Mouse (Mus musculus) midbrain, embryonic 14.5 days (tissue): ENCODE measurements at regions not wholly inside any gene's neighbourhood (a gene's known extent, or its start where the extent isn't known, plus 50 kb on each side); places are given as distances from the start of the nearest gene placed in this dataset.
A peak's percentile ranks its signal among the peaks of the same experiment; 100 is the strongest.

Source experiments
- ATAC-seq: fragments of 200-750 bp; cut with Nextera tagmentation; 2 replicates; pipeline ENCODE4 v1.8.0; 2017; ENCODE audit warnings: moderate number of reproducible peaks, moderate library complexity; ENCODE audit not compliant: low FRiP score, low TSS enrichment
- DNase-seq: peaks from one replicate; pipeline ENCODE4 v3.0.0-alpha.2; 2015
- H3K27ac ChIP-seq: fragments of 300-500 bp; sonication (generic); replicated peaks from 2 replicates; pipeline ENCODE4 v1.5.1; 2014; ENCODE audit warnings: mild to moderate bottlenecking, low read depth, low read length, moderate library complexity
- H3K27me3 ChIP-seq: fragments of 300-500 bp; sonication (generic); 2 replicates; pipeline ENCODE4 v1.6.1; 2014; ENCODE audit warnings: low read length, control low read depth, mixed read lengths; ENCODE audit not compliant: control insufficient read depth, insufficient read depth
- H3K36me3 ChIP-seq: fragments of 300-500 bp; sonication (generic); 2 replicates; pipeline ENCODE4 v1.6.1; 2014; ENCODE audit warnings: low read length, control low read depth; ENCODE audit not compliant: control insufficient read depth, insufficient read depth
- H3K4me1 ChIP-seq: fragments of 300-500 bp; sonication (generic); 2 replicates; pipeline ENCODE4 v1.6.1; 2014; ENCODE audit warnings: mild to moderate bottlenecking, antibody characterized with exemption, low read length, control low read depth; ENCODE audit not compliant: control insufficient read depth, insufficient read depth
- H3K4me2 ChIP-seq: fragments of 300-500 bp; sonication (generic); 2 replicates; pipeline ENCODE4 v1.6.1; 2014; ENCODE audit warnings: mild to moderate bottlenecking, low read length, moderate library complexity
- H3K4me3 ChIP-seq: fragments of 300-500 bp; sonication (generic); replicated peaks from 2 replicates; pipeline ENCODE4 v1.5.1; 2014; ENCODE audit warnings: low read depth, low read length
- H3K9ac ChIP-seq: fragments of 300-500 bp; sonication (generic); replicated peaks from 2 replicates; pipeline ENCODE4 v1.6.1; 2014; ENCODE audit warnings: mild to moderate bottlenecking, low read length, moderate library complexity
- H3K9me3 ChIP-seq: fragments of 300-500 bp; sonication (generic); 2 replicates; pipeline ENCODE4 v1.6.1; 2016; ENCODE audit warnings: low read length, control low read depth, mixed read lengths; ENCODE audit not compliant: control insufficient read depth
- WGBS: fragments of 180-500 bp; shearing (Covaris S2); extraction: QIAGEN DNeasy Blood & Tissue Kit; methylation state at CpG from one replicate; pipeline ENCODE4 v1.1.7; 2014; 5-methylcytosine and 5-hydroxymethylcytosine counted together

DNA sequence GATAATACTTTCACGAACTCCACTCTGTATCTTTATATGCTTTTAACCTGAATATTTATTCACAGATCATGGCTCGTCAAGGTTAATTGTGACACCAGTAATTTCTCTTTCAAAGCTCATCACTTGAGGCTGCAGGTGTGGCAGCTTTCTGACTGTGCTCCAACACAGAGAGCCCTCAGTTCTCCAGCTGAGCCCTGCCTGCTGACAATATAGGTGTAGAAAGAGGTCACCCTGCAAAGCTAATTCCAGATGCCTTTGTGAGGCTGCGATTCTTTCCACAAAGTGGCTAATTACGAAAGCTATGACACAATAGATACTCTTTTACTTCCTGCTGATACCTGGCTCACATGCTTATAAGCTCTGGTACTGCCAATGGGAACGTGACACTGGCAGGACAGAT, 64.0 kb downstream of the Slitrk5 start:
- no peaks in the 10 kb centered on the region for H3K36me3 ChIP-seq
- H3K9ac ChIP-seq: no peak overlapping the region
- no peak overlapping the region for H3K4me3 ChIP-seq
- peak; percentile 7 for DNase-seq
- H3K27me3 ChIP-seq: no peaks in the 10 kb centered on the region
- H3K9me3 ChIP-seq: no peaks in the 10 kb centered on the region
- no peak for ATAC-seq
- H3K4me2 ChIP-seq: no peak overlapping the region
- 39% methylated on average over 5 of the region's 5 CpGs for WGBS
- no peak overlapping the region for H3K27ac ChIP-seq
- no peaks in the 10 kb centered on the region for H3K4me1 ChIP-seq

DNA sequence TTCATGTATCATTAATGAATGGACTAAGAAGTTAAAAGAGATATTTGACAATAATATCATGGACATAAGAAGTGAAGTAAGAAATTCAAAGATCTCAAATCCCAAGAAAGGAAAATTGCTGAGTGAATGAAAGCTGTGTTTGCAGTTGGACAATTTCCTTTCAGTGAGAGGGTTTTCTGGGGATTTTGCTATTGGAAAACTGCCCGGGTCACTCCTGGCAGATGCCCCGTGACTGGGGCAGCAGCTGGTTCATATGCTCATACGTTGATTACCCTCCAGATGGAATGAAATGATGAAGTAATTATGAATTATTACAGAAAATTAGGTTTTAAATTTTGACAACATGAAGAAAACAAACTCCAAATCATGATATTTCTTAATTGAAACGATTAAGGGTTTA, 88.7 kb downstream of the Slitrk5 start:
- ATAC-seq: no peak
- no peak overlapping the region for H3K9ac ChIP-seq
- no peaks in the 10 kb centered on the region for H3K4me1 ChIP-seq
- peak; percentile 35 for DNase-seq
- no peak overlapping the region for H3K27ac ChIP-seq
- H3K4me3 ChIP-seq: no peak overlapping the region
- 68% methylated on average over 4 of the region's 4 CpGs for WGBS
- no peaks in the 10 kb centered on the region for H3K27me3 ChIP-seq
- H3K4me2 ChIP-seq: no peak overlapping the region
- H3K36me3 ChIP-seq: no peaks in the 10 kb centered on the region
- no peaks in the 10 kb centered on the region for H3K9me3 ChIP-seq

DNA sequence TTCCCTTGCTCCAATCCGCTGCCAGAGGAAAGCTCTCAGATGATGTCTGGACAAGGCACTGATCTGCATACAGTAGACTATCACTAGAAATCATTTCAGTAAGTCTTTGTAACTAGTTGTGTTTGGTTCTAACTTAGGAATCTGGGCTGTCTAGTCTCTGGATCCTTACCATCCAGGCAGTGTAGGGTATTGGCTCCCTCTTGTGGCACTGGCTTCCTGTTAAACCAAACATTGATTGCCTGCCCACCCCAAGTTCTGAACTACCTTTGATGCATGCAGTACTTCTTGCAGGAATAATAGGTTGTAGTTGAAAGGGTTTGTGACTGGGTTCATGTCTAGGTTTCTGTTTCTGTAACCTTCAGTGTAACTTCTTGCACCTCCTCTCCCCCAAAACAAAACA, 103.3 kb downstream of the Slitrk5 start:
- ATAC-seq (no peak), DNase-seq (peak; percentile 39)
- H3K4me1 ChIP-seq: no peaks in the 10 kb centered on the region
- no peak overlapping the region for H3K9ac ChIP-seq
- no peaks in the 10 kb centered on the region for H3K36me3 ChIP-seq
- no peaks in the 10 kb centered on the region for H3K27me3 ChIP-seq
- H3K4me2 ChIP-seq: no peak overlapping the region
- H3K4me3 ChIP-seq: no peak overlapping the region
- no peak overlapping the region for H3K27ac ChIP-seq
- 58% methylated on average over 1 of the region's 1 CpGs for WGBS
- no peaks in the 10 kb centered on the region for H3K9me3 ChIP-seq

DNA sequence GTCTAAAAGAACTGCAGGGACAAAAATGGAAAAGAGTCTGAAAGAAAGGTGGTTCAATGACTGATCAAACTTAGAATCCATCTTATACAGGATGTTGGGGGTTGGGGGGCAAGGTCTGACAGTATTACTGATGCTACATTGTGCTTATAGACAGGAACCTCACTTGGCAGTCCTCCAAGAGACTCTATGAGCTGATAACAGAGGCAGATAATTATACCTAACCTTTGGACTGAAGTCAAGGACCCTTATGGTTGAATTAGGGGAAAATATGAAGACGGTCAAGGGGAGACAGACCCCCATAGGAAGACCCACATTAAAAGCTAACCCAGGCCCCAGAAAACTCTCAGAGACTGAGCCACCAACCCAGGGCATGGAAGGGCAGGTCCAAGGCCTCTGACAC, 133.1 kb downstream of the Slitrk5 start:
- H3K27me3 ChIP-seq: no peaks in the 10 kb centered on the region
- DNase-seq (peak; percentile 3), ATAC-seq (no peak)
- H3K4me2 ChIP-seq: no peak overlapping the region
- H3K9ac ChIP-seq: no peak overlapping the region
- no peak overlapping the region for H3K27ac ChIP-seq
- WGBS: 92% methylated on average over 1 of the region's 1 CpGs
- no peak overlapping the region for H3K4me3 ChIP-seq
- no peaks in the 10 kb centered on the region for H3K36me3 ChIP-seq
- H3K4me1 ChIP-seq: no peaks in the 10 kb centered on the region
- H3K9me3 ChIP-seq: no peaks in the 10 kb centered on the region

DNA sequence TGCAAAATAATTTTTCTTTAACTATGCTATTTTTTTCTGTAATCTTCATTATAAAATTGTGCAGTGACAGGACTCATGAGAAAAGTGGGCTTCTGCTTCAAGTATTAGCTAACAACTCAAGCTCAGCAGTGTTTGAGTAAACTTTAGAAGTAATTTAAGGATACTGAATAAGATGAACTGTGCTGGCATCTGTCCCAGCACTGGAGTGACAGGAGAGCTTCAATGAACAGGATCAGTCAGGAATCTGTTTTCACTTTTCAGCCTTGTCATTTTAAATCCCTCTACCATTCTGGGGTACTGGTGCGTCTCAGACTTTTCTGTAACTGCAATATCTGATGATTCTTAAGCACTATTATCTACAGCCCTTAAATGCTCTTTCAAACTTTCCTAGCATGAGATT, 135.0 kb downstream of the Slitrk5 start:
- H3K36me3 ChIP-seq: no peaks in the 10 kb centered on the region
- H3K9me3 ChIP-seq: no peaks in the 10 kb centered on the region
- 46% methylated on average over 1 of the region's 1 CpGs for WGBS
- H3K27me3 ChIP-seq: no peaks in the 10 kb centered on the region
- DNase-seq: peak; percentile 11
- no peak overlapping the region for H3K27ac ChIP-seq
- no peak overlapping the region for H3K9ac ChIP-seq
- no peak overlapping the region for H3K4me2 ChIP-seq
- H3K4me1 ChIP-seq: no peaks in the 10 kb centered on the region
- H3K4me3 ChIP-seq: no peak overlapping the region
- ATAC-seq: no peak

DNA sequence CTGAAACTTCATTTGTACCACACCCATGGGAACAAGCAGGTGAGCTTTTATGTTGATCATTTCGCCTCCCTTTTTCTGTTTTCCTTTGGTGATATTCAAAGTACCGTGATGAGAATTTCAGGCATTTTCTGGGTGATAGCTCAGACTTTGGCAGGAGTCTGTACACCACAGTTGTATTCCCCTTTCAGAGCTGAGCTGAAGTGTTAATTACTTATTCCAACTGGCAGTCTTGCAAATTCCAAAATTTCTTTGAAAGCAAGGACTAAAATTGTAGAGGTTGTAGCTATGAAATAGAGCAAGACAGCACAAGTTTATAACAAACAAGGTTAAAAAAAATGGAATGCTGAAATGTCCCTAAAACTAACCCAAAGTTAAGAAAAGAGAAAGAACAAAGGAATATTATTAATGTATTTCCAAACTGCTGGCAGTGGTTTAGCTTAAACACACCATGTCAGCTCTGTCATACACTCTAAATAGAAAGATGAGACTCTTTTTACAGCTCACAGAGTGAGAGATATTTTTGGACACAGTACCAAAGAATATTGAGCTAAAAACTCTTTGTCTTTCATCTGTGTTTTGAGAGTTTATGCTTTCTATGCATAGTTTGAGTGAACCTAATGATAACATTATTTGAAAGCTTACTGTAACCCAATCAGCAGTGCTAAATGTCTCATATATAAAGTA, 147.3 kb downstream of the Slitrk5 start:
- no peaks in the 10 kb centered on the region for H3K4me1 ChIP-seq
- H3K9me3 ChIP-seq: no peaks in the 10 kb centered on the region
- H3K27me3 ChIP-seq: no peaks in the 10 kb centered on the region
- DNase-seq (no peak), ATAC-seq (no peak)
- no peak overlapping the region for H3K9ac ChIP-seq
- H3K4me2 ChIP-seq: no peak overlapping the region
- H3K36me3 ChIP-seq: no peaks in the 10 kb centered on the region
- no peak overlapping the region for H3K4me3 ChIP-seq
- H3K27ac ChIP-seq: no peak overlapping the region
- WGBS: 83% methylated on average over 2 of the region's 2 CpGs
